Mouse (Mus musculus) MEL (cell line): ENCODE results near the gene Adgrf5. TPM values are rescaled to one million over a fixed set of nuclear protein-coding genes. Genes with fewer than 3 reads are reported as not detected.
A peak's percentile ranks its signal among the peaks of the same experiment; 100 is the strongest.

ENCODE experiments used
- DNase-seq: peaks from one replicate; pipeline ENCODE4 v3.0.0; 2011; ENCODE audit warnings: low read depth, low spot score
- H3K27ac ChIP-seq: 2 replicates; pipeline ENCODE4 v1.5.1; 2012; ENCODE audit warnings: low read depth, mild to moderate bottlenecking, control low read depth, low read length, moderate library complexity; ENCODE audit not compliant: control insufficient read depth
- H3K27me3 ChIP-seq, 2 experiments: fragments of 150-350 bp in 1 of 2; sonication (generic) in 1 of 2; 2 replicates each; pipeline ENCODE4 v1.6.1; 2012; ENCODE audit warnings: low read length in 2 of 2, mild to moderate bottlenecking in 2 of 2, improper control_type of control experiment in 1 of 2, moderate library complexity in 1 of 2; ENCODE audit not compliant: insufficient read depth in 2 of 2, control insufficient read depth in 1 of 2
- H3K36me3 ChIP-seq, 2 experiments: 2 replicates each; pipeline ENCODE4 v1.6.1; 2012 to 2014; ENCODE audit warnings: low read length in 2 of 2, improper control_type of control experiment in 1 of 2, inconsistent platforms in 1 of 2, mild to moderate bottlenecking in 1 of 2; ENCODE audit not compliant: insufficient read depth in 2 of 2, control insufficient read depth in 1 of 2
- H3K4me1 ChIP-seq, 2 experiments: fragments of 150-350 bp in 1 of 2; sonication (generic) in 1 of 2; 2 replicates each; pipeline ENCODE4 v1.6.1; 2012; ENCODE audit warnings: low read length in 2 of 2, improper control_type of control experiment in 1 of 2, mild to moderate bottlenecking in 1 of 2; ENCODE audit not compliant: insufficient read depth in 2 of 2, control insufficient read depth in 1 of 2
- H3K4me3 ChIP-seq, 2 experiments: fragments of 150-350 bp in 1 of 2; sonication (generic) in 1 of 2; 2 replicates each; pipeline ENCODE4 v1.5.1; 2012; ENCODE audit warnings: low read depth in 2 of 2, low read length in 2 of 2, mild to moderate bottlenecking in 2 of 2, moderate library complexity in 2 of 2, control low read depth in 1 of 2, improper control_type of control experiment in 1 of 2; ENCODE audit not compliant: control insufficient read depth in 1 of 2, insufficient read depth in 1 of 2
- H3K79me2 ChIP-seq: 2 replicates; pipeline ENCODE4 v1.6.1; 2012; ENCODE audit warnings: mild to moderate bottlenecking, low read length, moderate library complexity; ENCODE audit not compliant: control insufficient read depth, poor library complexity, insufficient read depth
- H3K9ac ChIP-seq: 2 replicates; pipeline ENCODE4 v1.6.1; 2012; ENCODE audit warnings: low read depth, mild to moderate bottlenecking, control low read depth, low read length, moderate library complexity; ENCODE audit not compliant: control insufficient read depth, poor library complexity, severe bottlenecking
- H3K9me3 ChIP-seq: fragments of 150-350 bp; sonication (generic); replicated peaks from 2 replicates; pipeline ENCODE4 v1.6.1; 2012; ENCODE audit warnings: mild to moderate bottlenecking, low read length, improper control_type of control experiment, moderate library complexity; ENCODE audit not compliant: insufficient read depth
- BHLHE40 ChIP-seq: IDR thresholded peaks from 2 replicates; pipeline ENCODE4 v1.6.1; 2012; ENCODE audit warnings: low read depth, mild to moderate bottlenecking, inconsistent platforms, low read length, improper control_type of control experiment, borderline replicate concordance
- CHD1 ChIP-seq: IDR thresholded peaks from 2 replicates; pipeline ENCODE4 v1.6.1; 2012; ENCODE audit warnings: low read depth, mild to moderate bottlenecking, inconsistent platforms, low read length, improper control_type of control experiment
- CTCF ChIP-seq, 3 experiments: IDR thresholded peaks in 2 of 3; conservative IDR thresholded peaks in 1 of 3; 2 replicates each; pipeline ENCODE4 v1.5.1; 2011 to 2012; ENCODE audit warnings: low read length in 3 of 3, low read depth in 2 of 3, mild to moderate bottlenecking in 2 of 3, improper control_type of control experiment in 1 of 3, inconsistent platforms in 1 of 3, mixed read lengths in 1 of 3, moderate library complexity in 1 of 3; ENCODE audit not compliant: control insufficient read depth in 1 of 3, insufficient read depth in 1 of 3, poor library complexity in 1 of 3, severe bottlenecking in 1 of 3
- ELF1 ChIP-seq: IDR thresholded peaks from 2 replicates; pipeline ENCODE4 v1.6.1; 2014; ENCODE audit warnings: low read depth, mild to moderate bottlenecking, inconsistent platforms, low read length, improper control_type of control experiment, moderate library complexity
- JUND ChIP-seq: IDR thresholded peaks from 2 replicates; pipeline ENCODE4 v1.6.1; 2011; ENCODE audit warnings: low read depth, mild to moderate bottlenecking, improper control_type of control experiment, low read length
- MYB ChIP-seq: IDR thresholded peaks from 2 replicates; pipeline ENCODE4 v1.6.1; 2011; ENCODE audit warnings: mild to moderate bottlenecking, low read depth, low read length, improper control_type of control experiment
- MYC ChIP-seq: IDR thresholded peaks from 2 replicates; pipeline ENCODE4 v1.6.1; 2011; ENCODE audit warnings: low read depth, mild to moderate bottlenecking, low read length, improper control_type of control experiment, moderate library complexity
- NELFE ChIP-seq: IDR thresholded peaks from 2 replicates; pipeline ENCODE4 v1.6.1; 2011; ENCODE audit warnings: low read depth, low read length, improper control_type of control experiment
- POLR2AphosphoS2 ChIP-seq: IDR thresholded peaks from 2 replicates; pipeline ENCODE4 v1.6.1; 2011; ENCODE audit warnings: low read length, improper control_type of control experiment
- POLR2AphosphoS5 ChIP-seq: IDR thresholded peaks from 2 replicates; pipeline ENCODE4 v1.6.1; 2012; ENCODE audit warnings: low read depth, borderline replicate concordance, mild to moderate bottlenecking, inconsistent platforms, low read length, moderate library complexity, mixed read lengths
- RCOR1 ChIP-seq: IDR thresholded peaks from 2 replicates; pipeline ENCODE4 v1.6.1; 2012; ENCODE audit warnings: low read depth, mild to moderate bottlenecking, inconsistent platforms, low read length, improper control_type of control experiment
- SIN3A ChIP-seq: IDR thresholded peaks from 2 replicates; pipeline ENCODE4 v1.6.1; 2012; ENCODE audit warnings: low read length, improper control_type of control experiment, inconsistent platforms
- SMC3 ChIP-seq: IDR thresholded peaks from 2 replicates; pipeline ENCODE4 v1.6.1; 2011; ENCODE audit warnings: low read depth, low read length, improper control_type of control experiment
- TBP ChIP-seq: IDR thresholded peaks from 2 replicates; pipeline ENCODE4 v1.8.0; 2011; ENCODE audit warnings: low read depth, low read length, improper control_type of control experiment
- TCF12 ChIP-seq: IDR thresholded peaks from 2 replicates; pipeline ENCODE4 v1.6.1; 2014; ENCODE audit warnings: low read depth, mild to moderate bottlenecking, inconsistent platforms, low read length, improper control_type of control experiment, moderate library complexity
- UBTF ChIP-seq: IDR thresholded peaks from 2 replicates; pipeline ENCODE4 v1.6.1; 2012; ENCODE audit warnings: low read depth, mild to moderate bottlenecking, inconsistent platforms, low read length, improper control_type of control experiment, moderate library complexity, borderline replicate concordance; ENCODE audit not compliant: insufficient read depth
- polyA plus RNA-seq, 2 experiments: library from polyadenylated mRNA; stranded (reverse) in 1 of 2; unstranded in 1 of 2; fragments of >175 nt in 1 of 2; fragments of >200 nt in 1 of 2; gene quantifications; 2 replicates each; pipeline versions ENCODE4 v1.2.1 to v1.2.4; 2012; ENCODE audit warnings: low replicate concordance in 2 of 2, low read depth in 1 of 2; ENCODE audit not compliant: insufficient read length in 2 of 2, insufficient read depth in 1 of 2, missing spikeins in 1 of 2
- total RNA-seq: library from RNA; depleted of rRNA; stranded (reverse); fragments of 300-350 nt; gene quantifications from 2 replicates; pipeline ENCODE4 v1.2.3, GENCODE M21; 2012

Gene Adgrf5
- total and polyA plus RNA-seq, 3 experiments: not detected

DNA sequence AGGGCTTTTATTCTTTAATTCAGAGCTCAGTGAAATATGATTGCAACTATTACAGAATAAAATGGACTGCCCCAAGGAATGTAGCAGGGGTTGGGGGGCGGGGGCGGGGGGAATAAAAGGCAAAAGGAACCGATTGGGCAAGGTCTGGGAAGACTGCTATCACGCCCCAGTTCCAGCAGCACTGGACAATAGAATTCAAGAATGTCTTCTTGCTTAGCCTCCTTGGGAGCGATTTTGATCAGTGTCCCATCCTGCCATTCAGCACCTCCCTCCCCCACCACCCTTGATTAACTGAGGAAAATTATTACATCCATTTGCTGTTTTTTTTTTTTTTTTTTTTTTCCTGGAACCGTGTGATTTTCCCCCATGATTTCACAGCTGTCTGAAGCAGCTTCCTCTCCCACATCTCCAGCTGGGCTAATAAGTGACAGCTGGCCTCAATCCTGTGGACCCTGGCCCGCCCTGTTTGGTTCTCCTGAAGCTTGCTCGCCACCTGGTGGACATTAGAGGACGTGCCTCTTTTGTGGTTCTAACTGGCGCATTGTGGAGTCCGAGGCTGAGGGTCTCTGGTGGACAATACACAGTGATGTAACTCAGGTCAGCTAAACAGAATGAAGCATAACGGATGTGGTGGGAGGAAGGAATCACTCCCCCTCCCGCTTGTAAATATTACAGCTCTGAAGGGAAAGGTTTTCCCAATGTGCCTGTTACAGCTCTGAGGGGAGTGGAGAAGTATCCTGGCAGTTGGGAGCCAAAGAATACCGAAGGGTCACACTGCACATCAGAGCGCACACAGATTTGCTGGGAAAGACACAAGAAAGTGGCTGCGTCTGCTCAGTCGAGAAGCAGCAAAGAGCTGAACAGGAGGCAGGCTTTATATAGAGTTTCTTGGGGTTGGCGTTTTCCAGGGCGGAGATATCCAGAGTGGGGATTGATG is 100.3 kb downstream of the Adgrf5 start:
- Histone ChIP-seq H3K4me3 (no peak overlapping the region), H3K9me3 (no peaks in the 10 kb centered on the region), H3K27ac (no peak overlapping the region), H3K36me3 (no peaks in the 10 kb centered on the region), H3K4me1 (no peaks in the 10 kb centered on the region), H3K9ac (no peak overlapping the region), H3K27me3 (no peaks in the 10 kb centered on the region), H3K79me2 (no peaks in the 10 kb centered on the region)
- peak; percentile 3 to 28 (median 3); a peak in 2 of 6 replicates for TF ChIP-seq CTCF (IDR thresholded peaks at IDR 0.05 in 2 of 3, conservative IDR thresholded peaks at IDR 0.05 in 1 of 3; ENCODE audit: control insufficient read depth in 1 of 3, insufficient read depth in 1 of 3, low read depth in 2 of 3, low read length in 3 of 3, poor library complexity in 1 of 3, severe bottlenecking in 1 of 3)
- TF ChIP-seq SMC3: no peak
- no peak for TF ChIP-seq ELF1
- peak; percentile 2 for DNase-seq

GRCm38 (mm10) chr17:43470039-43470438 is 109.8 kb downstream of the Adgrf5 start:
- no peak for DNase-seq
- TF ChIP-seq TBP: no peak
- no peak for TF ChIP-seq CHD1
- TF ChIP-seq RCOR1: no peak
- TF ChIP-seq, all 39 proteins: peak for 0
- H3K9ac ChIP-seq: no peak overlapping the region
- no peaks in the 10 kb centered on the region for H3K36me3 ChIP-seq
- no peaks in the 10 kb centered on the region for H3K4me1 ChIP-seq
- no peaks in the 10 kb centered on the region for H3K79me2 ChIP-seq
- no peaks in the 10 kb centered on the region for H3K27me3 ChIP-seq
- no peak overlapping the region for H3K4me3 ChIP-seq
- no peak overlapping the region for H3K27ac ChIP-seq
- H3K9me3 ChIP-seq: no peaks in the 10 kb centered on the region

- no peaks in the 10 kb centered on the region for H3K36me3 ChIP-seq
- H3K27me3 ChIP-seq: no peaks in the 10 kb centered on the region
- TF ChIP-seq SIN3A: no peak
- TF ChIP-seq POLR2AphosphoS5: no peak
- no peak for TF ChIP-seq MYC
- no peak for TF ChIP-seq NELFE
- TF ChIP-seq UBTF: no peak
- TF ChIP-seq JUND: no peak
- no peak for TF ChIP-seq POLR2AphosphoS2
- no peak for TF ChIP-seq MYB
- TF ChIP-seq TCF12: no peak
- no peak for TF ChIP-seq BHLHE40
- TF ChIP-seq, all 39 proteins: peak for 0
- no peaks in the 10 kb centered on the region for H3K79me2 ChIP-seq
- H3K9me3 ChIP-seq: no peaks in the 10 kb centered on the region
- no peak overlapping the region for H3K9ac ChIP-seq
- no peaks in the 10 kb centered on the region for H3K4me1 ChIP-seq
- DNase-seq: no peak
- no peak overlapping the region for H3K27ac ChIP-seq
- no peak overlapping the region for H3K4me3 ChIP-seq
These were observed 112.3 kb downstream of the Adgrf5 start for GRCm38 (mm10) chr17:43472558-43472957.
